Mouse (Mus musculus) limb, embryonic 11.5 days (tissue): ENCODE results near the gene Hsd17b7. TPM values are rescaled to one million over a fixed set of nuclear protein-coding genes. Genes with fewer than 3 reads are reported as not detected.

Source experiments
- ATAC-seq: fragments of 200-750 bp; cut with Nextera tagmentation; 2 replicates; pipeline ENCODE4 v1.8.0; 2017; ENCODE audit warnings: low read depth; ENCODE audit not compliant: insufficient number of reproducible peaks, low FRiP score, low TSS enrichment
- DNase-seq: peaks from one replicate; pipeline ENCODE4 v3.0.0-alpha.2; 2015; ENCODE audit warnings: low spot score
- H3K27ac ChIP-seq: fragments of 300-500 bp; sonication (generic); replicated peaks from 2 replicates; pipeline ENCODE4 v1.5.1; 2014; ENCODE audit warnings: low read depth, mild to moderate bottlenecking, low read length
- H3K27me3 ChIP-seq: fragments of 300-500 bp; sonication (generic); 2 replicates; pipeline ENCODE4 v1.6.1; 2014; ENCODE audit warnings: mild to moderate bottlenecking, low read length, mixed read lengths; ENCODE audit not compliant: control insufficient read depth, insufficient read depth
- H3K36me3 ChIP-seq: fragments of 300-500 bp; sonication (generic); 2 replicates; pipeline ENCODE4 v1.6.1; 2014; ENCODE audit warnings: mild to moderate bottlenecking, low read length, moderate library complexity, mixed read lengths; ENCODE audit not compliant: control insufficient read depth, insufficient read depth
- H3K4me1 ChIP-seq: fragments of 300-500 bp; sonication (generic); 2 replicates; pipeline ENCODE4 v1.6.1; 2014; ENCODE audit warnings: low read length, mixed read lengths; ENCODE audit not compliant: control insufficient read depth, insufficient read depth
- H3K4me2 ChIP-seq: fragments of 300-500 bp; sonication (generic); 2 replicates; pipeline ENCODE4 v1.6.1; 2014; ENCODE audit warnings: low read depth, mild to moderate bottlenecking, moderate library complexity; ENCODE audit not compliant: severe bottlenecking
- H3K4me3 ChIP-seq: fragments of 300-500 bp; sonication (generic); 2 replicates; pipeline ENCODE4 v1.5.1; 2014; ENCODE audit warnings: low read depth, low read length
- H3K9ac ChIP-seq: fragments of 300-500 bp; sonication (generic); 2 replicates; pipeline ENCODE4 v1.6.1; 2014; ENCODE audit warnings: mild to moderate bottlenecking, low read length
- H3K9me3 ChIP-seq: fragments of 300-500 bp; sonication (generic); 2 replicates; pipeline ENCODE4 v1.6.1; 2016; ENCODE audit warnings: low read length; ENCODE audit not compliant: control insufficient read depth
- WGBS: fragments of 180-500 bp; shearing (Covaris S2); extraction: QIAGEN DNeasy Blood & Tissue Kit; methylation state at CpG from one replicate; pipeline ENCODE4 v1.1.7; 2014; 5-methylcytosine and 5-hydroxymethylcytosine counted together
- polyA plus RNA-seq: library from polyadenylated mRNA; unstranded; fragments of >200 nt; fragmentation: Nextera tagmentation; extraction: Ambion mirVana; gene quantifications from 2 replicates; pipeline ENCODE4 v1.2.1, GENCODE M21; 2014

Gene Hsd17b7
- polyA plus RNA-seq, 1 experiment from 2014 or later: 14.3 TPM

- ATAC-seq (no peak), DNase-seq (no peak)
- no peak overlapping the region for H3K9ac ChIP-seq
- WGBS: 84% methylated on average over 7 of the region's 7 CpGs
- no peak overlapping the region for H3K4me3 ChIP-seq
- no peaks in the 10 kb centered on the region for H3K9me3 ChIP-seq
- no peaks in the 10 kb centered on the region for H3K36me3 ChIP-seq
- no peak overlapping the region for H3K27ac ChIP-seq
- H3K27me3 ChIP-seq: no peaks in the 10 kb centered on the region
- no peaks in the 10 kb centered on the region for H3K4me1 ChIP-seq
- no peak overlapping the region for H3K4me2 ChIP-seq
These were observed 37.3 kb downstream of the Hsd17b7 start for GRCm38 (mm10) chr1:169931698-169932097.

DNA sequence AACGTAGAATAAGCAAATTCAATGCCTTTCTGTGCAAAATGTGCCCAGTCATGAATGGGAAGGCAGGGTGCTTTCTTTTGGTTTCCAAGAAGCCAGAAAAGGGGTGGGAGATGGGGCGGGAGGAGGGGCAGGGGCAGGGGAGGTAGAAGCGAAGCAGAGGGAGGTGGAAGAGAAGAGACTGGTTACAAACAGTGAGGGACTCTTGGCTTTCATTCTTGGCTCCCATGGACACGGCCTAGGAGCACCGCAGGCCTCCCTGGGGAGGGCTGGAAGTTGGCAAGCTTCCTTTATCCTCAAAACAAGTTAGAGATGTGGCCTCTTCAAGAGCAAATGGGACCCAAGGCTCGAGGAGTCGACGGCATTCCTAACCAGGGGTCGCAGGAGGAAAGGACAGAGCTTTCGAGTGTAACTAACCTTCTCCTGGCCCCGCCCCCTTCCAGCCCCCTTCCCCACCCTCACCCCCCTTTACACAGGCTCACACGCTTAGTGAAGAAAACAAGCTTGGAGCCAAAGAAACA is 40.5 kb downstream of the Hsd17b7 start, which contains the start of gene Ccdc190:
Gene Ccdc190 (plus strand): TSS at position 195 of the 518 bp plus-strand sequence.
- no peaks in the 10 kb centered on the region for H3K27me3 ChIP-seq
- peak within 1 kb of the TSS; percentile 12; the same call in 1 of the 2 replicates for H3K4me2 ChIP-seq
- peak; percentile 3; the same call in 1 of the 2 replicates for ATAC-seq
- no peak within 1 kb of the TSS for H3K9ac ChIP-seq
- no peak within 1 kb of the TSS for H3K27ac ChIP-seq
- no peak for DNase-seq
- WGBS: 27% methylated on average over 12 of the region's 12 CpGs
- H3K36me3 ChIP-seq: no peaks in the 10 kb centered on the region
- no peaks in the 10 kb centered on the region for H3K4me1 ChIP-seq
- H3K4me3 ChIP-seq: no peak within 1 kb of the TSS
- H3K9me3 ChIP-seq: no peaks in the 10 kb centered on the region

DNA sequence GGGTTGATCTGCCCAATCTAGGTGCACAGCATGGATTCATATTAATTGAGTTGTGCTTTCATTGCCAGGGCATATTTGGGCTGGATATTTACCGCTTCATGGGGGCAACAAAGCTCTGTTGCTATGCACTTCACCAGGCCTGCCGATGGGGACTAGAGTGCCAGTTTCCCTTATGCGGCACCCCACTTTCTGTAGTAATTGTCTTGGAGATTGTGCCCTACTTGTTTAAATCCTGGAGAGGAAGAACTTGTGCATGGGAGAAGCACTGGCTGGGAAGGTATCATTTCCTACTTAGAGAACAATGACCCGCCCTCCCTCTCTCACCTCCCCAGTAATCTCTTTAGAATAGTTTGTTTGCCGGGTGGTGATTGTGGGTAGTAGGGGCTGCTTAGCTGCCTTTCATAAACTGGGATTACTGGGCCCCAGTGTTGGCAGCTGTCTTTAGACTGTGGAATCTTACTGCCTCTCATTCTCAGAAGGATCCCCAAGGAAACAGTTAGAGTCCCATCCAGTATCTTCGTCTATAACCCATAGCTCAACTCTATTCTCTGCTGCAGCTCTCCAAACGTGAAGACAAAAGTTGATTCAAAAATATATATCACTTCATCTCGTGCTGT is 41.2 kb downstream of the Hsd17b7 start:
- 70% methylated on average over 8 of the region's 8 CpGs for WGBS
- H3K9me3 ChIP-seq: no peaks in the 10 kb centered on the region
- no peaks in the 10 kb centered on the region for H3K27me3 ChIP-seq
- H3K4me3 ChIP-seq: no peak overlapping the region
- no peak overlapping the region for H3K9ac ChIP-seq
- ATAC-seq (no peak), DNase-seq (no peak)
- H3K4me1 ChIP-seq: no peaks in the 10 kb centered on the region
- H3K4me2 ChIP-seq: no peak overlapping the region
- no peaks in the 10 kb centered on the region for H3K36me3 ChIP-seq
- no peak overlapping the region for H3K27ac ChIP-seq

GRCm38 (mm10) chr1:169924567-169924966 is 44.5 kb downstream of the Hsd17b7 start:
- Histone ChIP-seq H3K27me3 (no peaks in the 10 kb centered on the region), H3K4me2 (no peak overlapping the region), H3K4me3 (no peak overlapping the region), H3K9ac (no peak overlapping the region), H3K9me3 (no peaks in the 10 kb centered on the region), H3K36me3 (no peaks in the 10 kb centered on the region), H3K27ac (no peak overlapping the region), H3K4me1 (no peaks in the 10 kb centered on the region)
- ATAC-seq (no peak), DNase-seq (no peak)
- 88% methylated on average over 2 of the region's 2 CpGs for WGBS

DNA sequence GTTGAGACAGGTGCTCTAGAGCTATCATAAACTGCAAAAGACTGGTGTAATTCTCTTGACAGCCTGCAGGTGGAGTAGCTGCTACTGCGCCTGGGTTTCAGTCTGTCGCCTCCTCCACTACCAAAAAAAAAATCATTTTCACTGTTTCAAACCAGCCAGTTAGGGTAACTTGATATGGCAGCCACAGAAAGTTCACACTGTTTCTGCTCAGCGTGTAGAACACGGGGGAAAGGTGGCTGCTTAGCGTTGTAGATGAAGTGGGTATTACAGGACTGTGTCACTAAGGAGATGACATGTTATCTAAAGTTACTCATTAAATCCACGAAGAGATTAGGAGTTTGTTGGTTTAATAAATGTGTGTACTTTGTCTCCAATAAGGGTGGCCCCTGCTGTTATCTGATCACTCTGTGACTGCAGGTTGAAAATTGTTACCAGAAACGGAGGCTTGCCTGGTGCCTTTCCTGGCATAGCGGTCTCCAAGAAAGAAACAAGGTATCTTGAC is 47.3 kb downstream of the Hsd17b7 start:
- Histone ChIP-seq H3K4me1 (peaks cover 7% of the 10 kb centered on the region; the same call in 1 of the 2 replicates), H3K27ac (no peak overlapping the region), H3K9me3 (no peaks in the 10 kb centered on the region), H3K4me2 (no peak overlapping the region), H3K36me3 (no peaks in the 10 kb centered on the region), H3K9ac (no peak overlapping the region), H3K4me3 (no peak overlapping the region), H3K27me3 (no peaks in the 10 kb centered on the region)
- no peak for ATAC-seq
- 41% methylated on average over 8 of the region's 8 CpGs for WGBS
- DNase-seq: peak; percentile 53

GRCm38 (mm10) chr1:169919211-169919610 is 49.8 kb downstream of the Hsd17b7 start:
- 3% methylated on average over 11 of the region's 11 CpGs for WGBS
- peak; percentile 93 for DNase-seq
- no peak overlapping the region for H3K4me3 ChIP-seq
- no peaks in the 10 kb centered on the region for H3K36me3 ChIP-seq
- no peak overlapping the region for H3K4me2 ChIP-seq
- H3K27me3 ChIP-seq: no peaks in the 10 kb centered on the region
- ATAC-seq: no peak
- H3K9ac ChIP-seq: no peak overlapping the region
- no peak overlapping the region for H3K27ac ChIP-seq
- no peaks in the 10 kb centered on the region for H3K9me3 ChIP-seq
- peaks cover 8% of the 10 kb centered on the region; the same call in 1 of the 2 replicates for H3K4me1 ChIP-seq

GRCm38 (mm10) chr1:169917998-169918397 is 51.0 kb downstream of the Hsd17b7 start:
- H3K36me3 ChIP-seq: no peaks in the 10 kb centered on the region
- H3K4me2 ChIP-seq: no peak overlapping the region
- no peak overlapping the region for H3K27ac ChIP-seq
- H3K9me3 ChIP-seq: no peaks in the 10 kb centered on the region
- 29% methylated on average over 4 of the region's 4 CpGs for WGBS
- ATAC-seq (0 out of 2 replicates have a peak, but pooled peaks have one; percentile 37), DNase-seq (peak; percentile 64)
- H3K27me3 ChIP-seq: no peaks in the 10 kb centered on the region
- H3K4me1 ChIP-seq: peaks cover 8% of the 10 kb centered on the region; the same call in 1 of the 2 replicates
- H3K4me3 ChIP-seq: no peak overlapping the region
- H3K9ac ChIP-seq: no peak overlapping the region

GRCm38 (mm10) chr1:169917115-169917796 is 51.8 kb downstream of the Hsd17b7 start:
- no peaks in the 10 kb centered on the region for H3K27me3 ChIP-seq
- H3K4me1 ChIP-seq: peaks cover 8% of the 10 kb centered on the region; the same call in 1 of the 2 replicates
- ATAC-seq: no peak
- H3K27ac ChIP-seq: 0 out of 2 replicates have a peak overlapping the region, but pooled peaks have one; percentile 21
- H3K4me2 ChIP-seq: no peak overlapping the region
- WGBS: 54% methylated on average over 9 of the region's 9 CpGs
- no peak overlapping the region for H3K9ac ChIP-seq
- no peak for DNase-seq
- no peak overlapping the region for H3K4me3 ChIP-seq
- H3K9me3 ChIP-seq: no peaks in the 10 kb centered on the region
- H3K36me3 ChIP-seq: no peaks in the 10 kb centered on the region
